Mouse (Mus musculus) limb, embryonic 11.5 days (tissue): ENCODE measurements at regions not wholly inside any gene's neighbourhood (a gene's known extent, or its start where the extent isn't known, plus 50 kb on each side); places are given as distances from the start of the nearest gene placed in this dataset.

Experiments used
- ATAC-seq: fragments of 200-750 bp; cut with Nextera tagmentation; 2 replicates; pipeline ENCODE4 v1.8.0; 2017; ENCODE audit warnings: low read depth; ENCODE audit not compliant: insufficient number of reproducible peaks, low FRiP score, low TSS enrichment
- DNase-seq: peaks from one replicate; pipeline ENCODE4 v3.0.0-alpha.2; 2015; ENCODE audit warnings: low spot score
- H3K27ac ChIP-seq: fragments of 300-500 bp; sonication (generic); replicated peaks from 2 replicates; pipeline ENCODE4 v1.5.1; 2014; ENCODE audit warnings: low read depth, mild to moderate bottlenecking, low read length
- H3K27me3 ChIP-seq: fragments of 300-500 bp; sonication (generic); 2 replicates; pipeline ENCODE4 v1.6.1; 2014; ENCODE audit warnings: mild to moderate bottlenecking, low read length, mixed read lengths; ENCODE audit not compliant: control insufficient read depth, insufficient read depth
- H3K36me3 ChIP-seq: fragments of 300-500 bp; sonication (generic); 2 replicates; pipeline ENCODE4 v1.6.1; 2014; ENCODE audit warnings: mild to moderate bottlenecking, low read length, moderate library complexity, mixed read lengths; ENCODE audit not compliant: control insufficient read depth, insufficient read depth
- H3K4me1 ChIP-seq: fragments of 300-500 bp; sonication (generic); 2 replicates; pipeline ENCODE4 v1.6.1; 2014; ENCODE audit warnings: low read length, mixed read lengths; ENCODE audit not compliant: control insufficient read depth, insufficient read depth
- H3K4me2 ChIP-seq: fragments of 300-500 bp; sonication (generic); 2 replicates; pipeline ENCODE4 v1.6.1; 2014; ENCODE audit warnings: low read depth, mild to moderate bottlenecking, moderate library complexity; ENCODE audit not compliant: severe bottlenecking
- H3K4me3 ChIP-seq: fragments of 300-500 bp; sonication (generic); 2 replicates; pipeline ENCODE4 v1.5.1; 2014; ENCODE audit warnings: low read depth, low read length
- H3K9ac ChIP-seq: fragments of 300-500 bp; sonication (generic); 2 replicates; pipeline ENCODE4 v1.6.1; 2014; ENCODE audit warnings: mild to moderate bottlenecking, low read length
- H3K9me3 ChIP-seq: fragments of 300-500 bp; sonication (generic); 2 replicates; pipeline ENCODE4 v1.6.1; 2016; ENCODE audit warnings: low read length; ENCODE audit not compliant: control insufficient read depth
- WGBS: fragments of 180-500 bp; shearing (Covaris S2); extraction: QIAGEN DNeasy Blood & Tissue Kit; methylation state at CpG from one replicate; pipeline ENCODE4 v1.1.7; 2014; 5-methylcytosine and 5-hydroxymethylcytosine counted together

GRCm38 (mm10) chr4:26508004-26508403 lies 161.3 kb upstream of the Manea start:
- no peak for ATAC-seq
- no peaks in the 10 kb centered on the region for H3K4me1 ChIP-seq
- H3K27me3 ChIP-seq: no peaks in the 10 kb centered on the region
- H3K4me3 ChIP-seq: no peak overlapping the region
- no peaks in the 10 kb centered on the region for H3K9me3 ChIP-seq
- DNase-seq: no peak
- no peak overlapping the region for H3K27ac ChIP-seq
- no peak overlapping the region for H3K4me2 ChIP-seq
- no peak overlapping the region for H3K9ac ChIP-seq
- WGBS: 77% methylated on average over 5 of the region's 5 CpGs
- H3K36me3 ChIP-seq: no peaks in the 10 kb centered on the region

GRCm38 (mm10) chr4:26494262-26494661 lies 147.6 kb upstream of the Manea start:
- no peak overlapping the region for H3K9ac ChIP-seq
- H3K36me3 ChIP-seq: no peaks in the 10 kb centered on the region
- no peak overlapping the region for H3K4me3 ChIP-seq
- H3K4me2 ChIP-seq: no peak overlapping the region
- DNase-seq (no peak), ATAC-seq (no peak)
- H3K9me3 ChIP-seq: no peaks in the 10 kb centered on the region
- no peaks in the 10 kb centered on the region for H3K4me1 ChIP-seq
- H3K27ac ChIP-seq: no peak overlapping the region
- no peaks in the 10 kb centered on the region for H3K27me3 ChIP-seq

- Histone ChIP-seq H3K4me2 (no peak overlapping the region), H3K27ac (no peak overlapping the region), H3K4me1 (no peaks in the 10 kb centered on the region), H3K9me3 (no peaks in the 10 kb centered on the region), H3K36me3 (no peaks in the 10 kb centered on the region), H3K4me3 (no peak overlapping the region), H3K27me3 (no peaks in the 10 kb centered on the region), H3K9ac (no peak overlapping the region)
- DNase-seq: no peak
- WGBS: 83% methylated on average over 1 of the region's 1 CpGs
- ATAC-seq: no peak
Observed at GRCm38 (mm10) chr4:26474913-26475312, 128.2 kb upstream of the Manea start.

DNA sequence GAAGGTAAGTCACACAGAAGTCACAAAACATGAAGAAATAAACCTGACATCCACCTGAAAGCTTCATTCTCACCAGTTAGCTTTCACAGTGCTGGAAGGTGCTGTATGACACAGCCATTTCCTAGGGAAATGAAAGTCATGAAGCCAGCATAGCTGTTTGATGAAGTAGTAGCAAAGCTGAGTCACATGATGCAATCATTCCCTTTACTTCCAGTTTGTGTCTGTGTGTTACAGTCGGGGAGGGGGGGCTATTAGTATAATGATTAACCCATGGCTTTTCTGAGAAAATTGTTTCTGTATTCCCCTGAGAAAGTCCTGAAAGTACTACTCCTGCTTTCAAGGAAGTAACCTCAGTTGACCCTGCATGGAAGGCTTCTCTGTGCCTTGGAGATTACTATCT lies 94.8 kb upstream of the Manea start:
- no peaks in the 10 kb centered on the region for H3K27me3 ChIP-seq
- H3K9me3 ChIP-seq: no peaks in the 10 kb centered on the region
- DNase-seq (no peak), ATAC-seq (no peak)
- H3K27ac ChIP-seq: no peak overlapping the region
- H3K9ac ChIP-seq: no peak overlapping the region
- H3K36me3 ChIP-seq: no peaks in the 10 kb centered on the region
- no peak overlapping the region for H3K4me2 ChIP-seq
- no peaks in the 10 kb centered on the region for H3K4me1 ChIP-seq
- no peak overlapping the region for H3K4me3 ChIP-seq
- 61% methylated on average over 1 of the region's 1 CpGs for WGBS

DNA sequence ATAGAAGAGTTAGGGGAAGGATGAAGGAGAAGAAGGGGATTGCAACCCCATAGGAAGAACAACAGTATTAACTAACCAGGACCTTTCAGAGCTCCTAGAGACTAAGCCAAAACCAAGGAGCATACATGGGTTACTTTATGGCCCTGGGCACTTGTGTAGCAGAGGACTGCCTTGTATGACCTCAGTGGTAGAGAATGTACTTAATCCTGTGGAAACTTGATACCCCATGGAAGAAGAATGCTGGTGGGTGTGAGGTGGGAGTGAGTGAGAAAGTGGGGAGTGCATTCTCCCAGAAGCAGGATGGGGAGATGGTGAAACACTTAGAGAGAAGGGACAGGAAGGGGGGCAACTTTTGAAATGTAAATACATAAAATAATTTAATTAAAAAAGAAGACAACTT lies 75.4 kb upstream of the Manea start:
- Histone ChIP-seq H3K4me3 (no peak overlapping the region), H3K27me3 (no peaks in the 10 kb centered on the region), H3K36me3 (no peaks in the 10 kb centered on the region), H3K4me2 (no peak overlapping the region), H3K9ac (no peak overlapping the region), H3K27ac (no peak overlapping the region), H3K9me3 (no peaks in the 10 kb centered on the region), H3K4me1 (no peaks in the 10 kb centered on the region)
- DNase-seq: no peak
- peak; percentile 79; the same call in 1 of the 2 replicates for ATAC-seq

DNA sequence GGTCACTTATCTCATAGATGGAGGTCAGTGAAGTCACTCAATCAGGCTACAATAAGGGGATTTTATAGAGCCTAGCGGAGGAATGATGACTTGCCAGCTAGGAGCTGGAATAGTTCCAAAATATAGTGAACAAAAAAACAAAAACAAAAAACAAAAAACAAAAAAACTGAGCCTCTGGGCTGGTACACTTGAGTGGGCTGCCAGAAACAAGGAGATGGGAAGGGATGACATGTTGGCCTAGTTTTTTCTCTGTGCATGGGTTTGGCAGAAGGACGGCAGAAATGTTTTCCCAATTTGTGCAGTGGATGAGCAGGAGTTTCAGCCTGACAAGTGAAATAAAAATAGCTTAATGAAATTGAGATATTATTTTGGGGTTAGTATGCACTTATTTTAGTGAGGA lies 57.6 kb upstream of the Manea start:
- no peak overlapping the region for H3K9ac ChIP-seq
- H3K36me3 ChIP-seq: no peaks in the 10 kb centered on the region
- no peak for ATAC-seq
- no peaks in the 10 kb centered on the region for H3K4me1 ChIP-seq
- no peak overlapping the region for H3K4me3 ChIP-seq
- no peak overlapping the region for H3K27ac ChIP-seq
- H3K4me2 ChIP-seq: no peak overlapping the region
- DNase-seq: no peak
- H3K9me3 ChIP-seq: no peaks in the 10 kb centered on the region
- WGBS: 87% methylated on average over 2 of the region's 2 CpGs
- no peaks in the 10 kb centered on the region for H3K27me3 ChIP-seq

- Histone ChIP-seq H3K4me3 (no peak overlapping the region), H3K4me1 (no peaks in the 10 kb centered on the region), H3K27me3 (no peaks in the 10 kb centered on the region), H3K36me3 (no peaks in the 10 kb centered on the region), H3K4me2 (no peak overlapping the region), H3K9ac (no peak overlapping the region), H3K27ac (no peak overlapping the region), H3K9me3 (no peaks in the 10 kb centered on the region)
- DNase-seq (no peak), ATAC-seq (no peak)
Observed at GRCm38 (mm10) chr4:26402213-26402612, 55.5 kb upstream of the Manea start.
